Mouse (Mus musculus) gastrocnemius, adult 8-10 months (tissue): ENCODE results near the gene Gm3149. TPM values are rescaled to one million over a fixed set of nuclear protein-coding genes. Genes with fewer than 3 reads are reported as not detected.
"Not testable (repeated sequence)": the region's sequence is repeated elsewhere in the genome, so short reads cannot be mapped to it uniquely, and the experiment has no call there.

Source experiments
- DNase-seq, 2 experiments: peaks; one replicate each; pipeline ENCODE4 v3.0.0; 2022; ENCODE audit warnings: low spot score in 2 of 2
- total RNA-seq, 4 experiments: library from RNA; stranded (reverse); gene quantifications; 2 replicates each; pipeline ENCODE4 v1.2.4; 2022

Gene Gm3149
- total RNA-seq, result not detected

- not testable (repeated sequence) for DNase-seq
Measured at GRCm38 (mm10) chr14:4316983-4317382, at the start of gene Gm3149. TSS of gene Gm3149 (plus strand) at chr14:4317283.

- DNase-seq, result not testable (repeated sequence)
Measured at GRCm38 (mm10) chr14:4269238-4269950, 47.7 kb upstream of the Gm3149 start.

- not testable (repeated sequence) for DNase-seq
Measured at GRCm38 (mm10) chr14:4279828-4280227, 37.3 kb upstream of the Gm3149 start.

- not testable (repeated sequence) for DNase-seq
Measured at GRCm38 (mm10) chr14:4334476-4335080, 17.5 kb downstream of the Gm3149 start, which contains the start of gene 2610042L04Rik. TSS of gene 2610042L04Rik (plus strand) at chr14:4334763.

GRCm38 (mm10) chr14:4335506-4335905, 18.4 kb downstream of the Gm3149 start:
- not testable (repeated sequence) for DNase-seq

DNA sequence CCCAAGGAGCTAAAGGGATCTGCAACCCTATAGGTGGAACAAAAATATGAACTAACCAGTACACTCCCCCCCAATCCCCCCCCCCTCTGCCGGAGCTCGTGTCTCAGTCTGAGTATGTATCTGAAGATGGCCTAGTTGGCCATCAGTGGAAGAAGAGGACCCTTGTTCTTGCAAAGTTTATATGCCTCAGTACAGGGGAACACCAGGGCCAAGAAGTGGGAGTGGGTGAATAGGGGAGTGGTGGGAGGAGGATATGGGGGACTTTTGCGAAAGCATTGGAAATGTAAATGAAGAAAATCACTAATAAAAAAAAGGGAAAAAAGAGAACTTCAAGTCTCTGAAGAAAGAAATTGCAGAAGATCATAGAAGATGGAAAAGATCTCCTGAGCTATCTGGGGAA, 51.9 kb downstream of the Gm3149 start:
- DNase-seq, result not testable (repeated sequence)

DNA sequence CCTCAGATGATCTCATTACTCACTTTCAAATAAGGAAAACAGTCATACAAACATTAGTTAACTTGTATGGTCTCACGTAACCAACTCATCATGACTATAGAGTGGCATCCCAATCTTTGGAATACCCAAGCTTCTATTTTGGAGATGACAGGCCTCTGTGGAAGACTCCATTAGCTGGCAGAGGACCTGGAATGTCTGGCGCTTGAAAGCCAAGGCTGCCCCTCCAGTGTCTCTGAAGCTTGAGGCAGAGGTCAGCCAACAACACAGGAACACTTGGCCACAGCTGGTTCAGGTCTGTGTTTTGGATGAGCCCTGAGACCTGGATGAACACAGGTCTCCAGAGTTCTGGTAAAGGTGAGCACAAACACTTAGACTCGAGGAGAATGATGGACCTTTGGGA, 52.6 kb downstream of the Gm3149 start:
- not testable (repeated sequence) for DNase-seq

Other genes starting within 250 kb of the Gm3149 start
- not detected for gene Gm3115, start 233.2 kb upstream of the Gm3149 start, total RNA-seq
- under 1 TPM in 2 of 4 experiments, not detected in 2; 0.24 to 0.34 TPM for gene Gm8108, start 206.8 kb upstream of the Gm3149 start, total RNA-seq
- not detected for gene Gm3127, start 152.3 kb upstream of the Gm3149 start, total RNA-seq
- not detected for gene Gm2974, start 134.7 kb upstream of the Gm3149 start, total RNA-seq
- gene Gm3138, start 67.7 kb upstream of the Gm3149 start, total RNA-seq, result not detected
- gene 2610042L04Rik, start 17.5 kb downstream of the Gm3149 start, total RNA-seq, result not detected
- not detected for gene Gm3159, start 80.2 kb downstream of the Gm3149 start, total RNA-seq
- under 1 TPM in 2 of 4 experiments, not detected in 2; 0.17 to 0.32 TPM for gene Gm3164, start 98.2 kb downstream of the Gm3149 start, total RNA-seq
- gene Gm3173, start 113.7 kb downstream of the Gm3149 start, total RNA-seq, result not detected
- gene Gm3182, start 164.5 kb downstream of the Gm3149 start, total RNA-seq, result not detected
- gene Gm3047, start 238.1 kb downstream of the Gm3149 start, total RNA-seq, result not detected